Mouse (Mus musculus) T-helper 17 cell (primary cell): ENCODE data around the gene Tcl1b3.

ENCODE experiments used
- in situ Hi-C, 2 experiments: fragments of 300-600 bp; cut with MboI, MseI; formaldehyde crosslinking; loops; 1 replicate in 1 of 2; 2 replicates in 1 of 2; pipeline ENCODE4 v1.15.1; 2025; ENCODE audit warnings: high pct_unique_total_duplicates in 2 of 2

Gene Tcl1b3

GRCm38 (mm10) chr12:105234362-105234761 is 43.5 kb downstream of the Tcl1b3 start:
- in situ Hi-C loops = no loop called here

DNA sequence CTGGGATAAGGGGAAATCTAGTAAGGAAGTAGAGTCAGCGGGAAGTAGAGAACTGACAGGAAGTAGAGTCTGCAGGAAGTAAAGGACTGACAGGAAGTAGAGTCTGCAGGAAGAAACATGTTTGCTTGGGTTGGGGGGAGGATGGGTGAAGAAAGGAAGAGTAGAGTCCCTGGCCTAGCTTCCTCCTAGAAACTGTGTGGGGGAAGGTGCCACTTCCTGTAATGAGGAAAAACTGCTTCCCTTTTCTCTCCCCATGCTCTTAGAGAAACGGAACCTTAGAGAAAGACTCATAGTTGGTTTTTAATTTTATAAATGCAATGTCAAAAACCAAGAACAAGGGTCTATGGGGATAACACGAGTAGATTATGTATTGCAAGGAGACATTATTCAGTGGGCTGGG is 44.2 kb downstream of the Tcl1b3 start:
- in situ Hi-C loops = no loop called here

DNA sequence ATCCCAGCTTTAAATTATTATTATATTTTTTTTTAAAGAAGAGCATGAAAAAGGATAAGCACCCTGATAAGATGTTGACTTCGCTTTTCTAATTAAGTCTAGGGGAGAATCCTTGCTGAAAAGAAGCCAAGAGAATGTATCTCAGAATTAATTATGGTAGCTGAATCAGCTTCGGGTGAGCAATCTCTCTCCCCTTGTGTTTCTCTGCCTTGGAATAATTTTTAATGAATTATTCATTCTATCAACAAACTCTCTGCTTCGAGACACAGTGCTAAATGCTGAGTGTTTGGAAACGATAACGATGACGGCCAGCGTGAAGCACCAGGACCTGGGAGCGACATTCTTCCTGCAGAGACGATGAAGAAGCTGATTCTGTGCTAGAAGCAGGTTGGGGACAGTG is 48.2 kb downstream of the Tcl1b3 start:
- in situ Hi-C loops = no loop called here
